Mouse (Mus musculus) lung, postnatal 0 days (tissue): ENCODE measurements at regions not wholly inside any gene's neighbourhood (a gene's known extent, or its start where the extent isn't known, plus 50 kb on each side); places are given as distances from the start of the nearest gene placed in this dataset.

ENCODE experiments used
- CTCF ChIP-seq: IDR thresholded peaks from 2 replicates; pipeline ENCODE4 v1.5.1; 2016; ENCODE audit warnings: antibody characterized with exemption, mild to moderate bottlenecking
- EP300 ChIP-seq: IDR thresholded peaks from 2 replicates; pipeline ENCODE4 v1.6.1; 2016; ENCODE audit warnings: antibody characterized with exemption, mild to moderate bottlenecking, control low read depth

- TF ChIP-seq CTCF (no peak), EP300 (no peak)
These were observed 191.0 kb upstream of the Tpk1 start for GRCm38 (mm10) chr6:43857046-43857445.
